In genomic region chr5:142469796-142470195, GRCm38 (mm10) we compare ENCODE assay signal across 13 mouse cellular contexts.
"Had no signal": no experiment of that assay in that cellular context is flagged by ENCODE, and none has a peak within 500 bp of the region (broad histone marks: within the 10 kb centered on the region; RNA-seq: fewer than 3 reads in every experiment).

No protein-coding gene starts in this region.

- H3K4me3 ChIP-seq: limb, embryonic 13.5 days; liver, embryonic 15.5 days; megakaryocyte, embryonic 14.5 days; midbrain, embryonic 15.5 days; neural tube, embryonic 12.5 days had no signal

- H3K4me2 ChIP-seq: limb, embryonic 13.5 days; liver, embryonic 11.5 days; liver, embryonic 15.5 days; lung, embryonic 14.5 days; midbrain, embryonic 11.5 days; midbrain, embryonic 15.5 days; neural tube, embryonic 12.5 days had no signal

- H3K27me3 ChIP-seq: limb, embryonic 13.5 days; liver, embryonic 15.5 days; megakaryocyte, embryonic 14.5 days; midbrain, embryonic 15.5 days; neural tube, embryonic 12.5 days had no signal

- H3K9me3 ChIP-seq: limb, embryonic 13.5 days; liver, embryonic 15.5 days; megakaryocyte, embryonic 14.5 days; midbrain, embryonic 15.5 days; neural tube, embryonic 12.5 days had no signal

- DNase-seq: left cerebral cortex, postnatal 4 days; lung, embryonic 14.5 days; lung, postnatal 10 days; thymus, postnatal 4 days had no signal

- H3K27ac ChIP-seq: limb, embryonic 13.5 days; liver, embryonic 15.5 days; macrophage; midbrain, embryonic 15.5 days; neural tube, embryonic 12.5 days; stomach, postnatal 0 days had no signal

- H3K9ac ChIP-seq: limb, embryonic 13.5 days; liver, embryonic 15.5 days; lung, embryonic 14.5 days; midbrain, embryonic 15.5 days; neural tube, embryonic 12.5 days had no signal

- ATAC-seq: midbrain, embryonic 15.5 days had no signal
